Mouse (Mus musculus): Measurements from ENCODE around the gene Gm11444. TPM values are rescaled to one million over a fixed set of nuclear protein-coding genes. Genes with fewer than 3 reads are reported as not detected.
A peak's percentile ranks its signal among the peaks of the same experiment; 100 is the strongest.

Gm11444 gene
- total and polyA plus RNA-seq, 2 experiments from 2014 or later = not detected

DNA sequence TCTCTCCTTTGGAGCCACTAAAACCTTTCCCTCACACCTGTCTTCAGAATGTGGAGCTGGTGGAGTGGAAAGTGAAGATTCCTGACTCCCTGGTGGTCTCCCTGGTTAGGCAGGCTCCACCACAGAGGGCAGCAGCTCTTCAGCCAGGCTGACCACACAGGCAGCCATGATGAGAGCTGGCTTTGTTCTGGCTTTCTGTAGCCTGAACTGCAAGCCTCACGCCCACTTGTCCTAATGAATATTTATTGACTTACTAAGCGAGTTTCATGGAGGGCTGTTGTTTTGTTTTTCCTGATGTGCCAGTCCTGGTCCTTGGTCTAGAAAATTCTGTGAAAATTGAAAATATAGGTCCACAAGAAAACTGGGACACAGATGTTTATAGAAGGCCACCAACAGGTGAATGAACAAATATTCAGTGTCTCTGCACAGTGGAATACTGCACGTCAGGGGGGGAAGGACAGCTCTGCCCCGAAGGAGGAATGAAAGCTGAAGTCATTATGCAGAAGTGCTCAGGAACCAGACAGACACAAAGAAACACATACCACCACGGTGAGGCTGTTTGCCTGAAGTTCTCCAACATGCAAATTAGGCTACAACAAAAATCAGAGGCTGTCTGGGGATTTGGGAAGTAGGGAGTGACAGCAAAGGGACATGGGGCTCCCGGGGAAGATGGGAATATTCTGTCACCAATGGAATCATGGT is 8.0 kb upstream of the Gm11444 start:
- Histone ChIP-seq H3K36me3 (ENCODE audit: insufficient read depth) (no peaks in the 10 kb centered on the region), H3K9me3 (ENCODE audit: low read length) (no peaks in the 10 kb centered on the region), H3K4me3 (ENCODE audit: low read depth, low read length) (no peak overlapping the region), H3K27ac (ENCODE audit: low read depth, low read length) (no peak overlapping the region), H3K9ac (no peak overlapping the region), H3K4me2 (ENCODE audit: low read depth) (no peak overlapping the region), H3K27me3 (ENCODE audit: insufficient read depth, low read length) (no peaks in the 10 kb centered on the region), H3K4me1 (ENCODE audit: insufficient read depth) (no peaks in the 10 kb centered on the region)
- 5% methylated on average over 6 of the region's 6 CpGs for WGBS
- ATAC-seq (no peak), DNase-seq (no peak)
- TF ChIP-seq CTCF (IDR thresholded peaks at IDR 0.05; ENCODE audit: low read depth) = no peak

DNA sequence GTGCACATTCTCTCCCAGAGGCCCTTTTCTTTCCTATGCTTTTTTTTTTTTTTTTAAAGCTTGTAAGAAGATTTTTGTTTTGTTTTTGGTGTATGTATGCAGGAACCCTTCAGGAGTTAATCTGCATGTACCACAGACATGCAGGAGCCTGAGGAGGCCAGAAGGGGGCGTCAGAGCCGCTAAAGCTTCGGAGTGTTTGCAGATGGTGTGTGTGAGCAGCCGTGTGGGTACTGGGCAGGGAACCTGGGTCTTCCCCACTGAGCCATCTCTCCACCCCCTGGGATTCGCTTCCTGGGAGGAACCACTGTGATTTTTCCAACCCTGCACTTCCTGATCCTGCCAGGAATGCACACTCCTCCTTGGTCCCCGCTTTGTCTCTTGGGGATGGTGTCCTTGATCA is 625 bp upstream of the Gm11444 start:
- H3K9ac ChIP-seq = no peak overlapping the region
- ATAC-seq (no peak), DNase-seq (no peak)
- H3K4me2 ChIP-seq (ENCODE audit: low read depth) = no peak overlapping the region
- no peaks in the 10 kb centered on the region for H3K36me3 ChIP-seq (ENCODE audit: insufficient read depth)
- no peak overlapping the region for H3K27ac ChIP-seq (ENCODE audit: low read depth, low read length)
- peaks cover 14% of the 10 kb centered on the region for H3K27me3 ChIP-seq (ENCODE audit: insufficient read depth, low read length)
- no peak overlapping the region for H3K4me3 ChIP-seq (ENCODE audit: low read depth, low read length)
- TF ChIP-seq CTCF (IDR thresholded peaks at IDR 0.05; ENCODE audit: low read depth) = peak; percentile 39; the same call in 1 of the 2 replicates
- no peaks in the 10 kb centered on the region for H3K4me1 ChIP-seq (ENCODE audit: insufficient read depth)
- WGBS = 46% methylated on average over 6 of the region's 6 CpGs
- no peaks in the 10 kb centered on the region for H3K9me3 ChIP-seq (ENCODE audit: low read length)

DNA sequence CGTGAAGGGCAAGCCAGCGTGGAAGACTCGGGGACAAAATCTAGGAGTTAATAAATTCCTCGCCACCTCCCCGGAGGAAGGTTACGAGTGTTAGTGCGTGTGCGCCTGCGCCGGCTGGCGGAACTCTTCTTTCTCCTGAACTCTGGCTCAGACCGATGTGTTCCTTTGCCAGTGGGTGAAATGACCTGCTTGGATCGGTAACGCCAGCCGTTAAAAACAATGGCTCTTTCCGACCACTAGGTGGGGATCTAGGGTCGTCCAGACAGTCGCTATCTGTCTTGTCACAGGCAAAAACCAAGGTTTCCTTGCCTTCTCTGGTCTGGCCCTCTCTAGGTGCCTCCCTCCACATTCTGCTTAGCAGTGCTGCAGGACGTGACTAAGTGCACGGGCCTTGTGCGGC is 1.1 kb downstream of the Gm11444 start:
- no peak overlapping the region for H3K9ac ChIP-seq
- TF ChIP-seq CTCF (IDR thresholded peaks at IDR 0.05; ENCODE audit: low read depth) = peak; percentile 96
- H3K27ac ChIP-seq (ENCODE audit: low read depth, low read length) = no peak overlapping the region
- no peaks in the 10 kb centered on the region for H3K9me3 ChIP-seq (ENCODE audit: low read length)
- H3K27me3 ChIP-seq (ENCODE audit: insufficient read depth, low read length) = peaks cover 31% of the 10 kb centered on the region
- H3K4me3 ChIP-seq (ENCODE audit: low read depth, low read length) = peak overlapping the region; percentile 13
- H3K4me1 ChIP-seq (ENCODE audit: insufficient read depth) = peaks cover 2% of the 10 kb centered on the region; the same call in 1 of the 2 replicates
- H3K4me2 ChIP-seq (ENCODE audit: low read depth) = peak overlapping the region; percentile 44
- peak; percentile 83 for DNase-seq
- 2% methylated on average over 21 of the region's 21 CpGs for WGBS
- no peaks in the 10 kb centered on the region for H3K36me3 ChIP-seq (ENCODE audit: insufficient read depth)
- peak; percentile 81 for ATAC-seq

DNA sequence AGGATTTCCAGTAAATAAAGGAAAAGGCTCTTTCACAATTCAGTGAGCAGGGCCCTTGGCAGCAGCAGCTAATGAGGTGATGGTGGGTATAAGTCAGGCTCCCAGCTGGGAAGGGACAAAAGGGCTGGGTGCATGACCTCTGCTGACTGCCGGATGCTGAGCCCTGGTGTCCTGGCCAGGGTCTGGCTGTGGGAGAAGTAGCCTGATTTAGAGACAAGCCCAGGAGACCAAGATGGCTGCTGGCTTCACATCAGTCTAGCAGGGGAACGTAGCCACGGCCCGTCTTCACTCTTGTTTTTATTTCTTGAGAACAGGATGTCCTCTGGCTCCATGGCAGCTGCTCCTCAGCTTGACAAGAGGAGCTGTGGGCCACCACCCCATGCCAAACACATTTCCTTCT is 3.6 kb downstream of the Gm11444 start:
- H3K36me3 ChIP-seq (ENCODE audit: insufficient read depth) = no peaks in the 10 kb centered on the region
- peaks cover 4% of the 10 kb centered on the region; the same call in 1 of the 2 replicates for H3K4me1 ChIP-seq (ENCODE audit: insufficient read depth)
- ATAC-seq (no peak), DNase-seq (no peak)
- H3K9me3 ChIP-seq (ENCODE audit: low read length) = no peaks in the 10 kb centered on the region
- TF ChIP-seq CTCF (IDR thresholded peaks at IDR 0.05; ENCODE audit: low read depth) = no peak
- no peak overlapping the region for H3K4me3 ChIP-seq (ENCODE audit: low read depth, low read length)
- WGBS = 58% methylated on average over 4 of the region's 4 CpGs
- no peak overlapping the region for H3K9ac ChIP-seq
- H3K27me3 ChIP-seq (ENCODE audit: insufficient read depth, low read length) = peaks cover 57% of the 10 kb centered on the region
- H3K27ac ChIP-seq (ENCODE audit: low read depth, low read length) = no peak overlapping the region
- H3K4me2 ChIP-seq (ENCODE audit: low read depth) = no peak overlapping the region

DNA sequence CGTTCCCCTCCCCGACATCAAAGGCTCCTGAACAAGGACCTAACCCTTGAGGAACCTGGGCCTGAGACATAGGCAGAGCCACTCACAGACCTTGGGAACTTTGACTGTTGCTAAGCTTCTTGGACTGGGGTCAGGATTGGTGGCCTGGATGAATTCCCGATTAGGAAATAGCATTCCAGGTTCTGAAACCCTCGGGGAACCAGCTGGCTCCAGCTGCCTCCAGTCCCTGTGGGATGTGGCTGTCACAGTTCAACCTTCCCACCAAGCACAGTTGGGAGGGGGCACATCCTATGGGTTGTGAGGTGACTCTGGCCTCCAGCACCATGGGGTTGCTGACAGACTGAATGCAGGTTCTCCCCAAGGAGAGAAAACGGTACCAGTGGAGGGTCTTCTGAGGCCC is 4.2 kb downstream of the Gm11444 start:
- Histone ChIP-seq H3K4me1 (ENCODE audit: insufficient read depth) (peaks cover 4% of the 10 kb centered on the region; the same call in 1 of the 2 replicates), H3K36me3 (ENCODE audit: insufficient read depth) (no peaks in the 10 kb centered on the region), H3K9me3 (ENCODE audit: low read length) (no peaks in the 10 kb centered on the region), H3K4me2 (ENCODE audit: low read depth) (no peak overlapping the region), H3K4me3 (ENCODE audit: low read depth, low read length) (no peak overlapping the region), H3K27ac (ENCODE audit: low read depth, low read length) (no peak overlapping the region), H3K9ac (no peak overlapping the region), H3K27me3 (ENCODE audit: insufficient read depth, low read length) (peaks cover 62% of the 10 kb centered on the region)
- no peak for ATAC-seq
- DNase-seq = no peak
- TF ChIP-seq CTCF (IDR thresholded peaks at IDR 0.05; ENCODE audit: low read depth) = no peak
- 49% methylated on average over 5 of the region's 5 CpGs for WGBS

DNA sequence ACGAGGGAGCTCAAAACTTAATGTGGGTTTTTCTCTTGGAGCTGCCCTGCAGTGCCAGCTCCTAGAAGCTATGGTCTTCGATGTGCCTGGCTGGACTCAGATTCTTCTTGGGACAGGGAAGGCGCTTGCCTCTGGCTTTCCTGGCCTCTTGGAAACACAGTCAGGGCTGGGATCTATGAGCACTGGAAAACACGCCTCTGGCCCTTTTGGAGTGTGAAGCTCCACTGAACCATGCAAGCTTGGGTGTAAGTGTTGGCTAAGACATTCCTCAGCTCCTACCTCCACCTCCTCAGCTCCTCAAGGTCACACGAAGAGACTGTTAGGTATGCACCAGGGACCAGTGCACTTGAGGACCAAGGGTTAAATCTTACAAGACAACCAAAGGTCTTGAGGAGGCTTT is 5.2 kb downstream of the Gm11444 start:
- 36% methylated on average over 5 of the region's 5 CpGs for whole genome bisulfite sequencing
- no peak for ATAC-seq
- Histone ChIP-seq H3K4me2 (ENCODE audit: low read depth) (no peak overlapping the region), H3K9ac (no peak overlapping the region), H3K4me1 (ENCODE audit: insufficient read depth) (peaks cover 4% of the 10 kb centered on the region; the same call in 1 of the 2 replicates), H3K36me3 (ENCODE audit: insufficient read depth) (no peaks in the 10 kb centered on the region), H3K27ac (ENCODE audit: low read depth, low read length) (no peak overlapping the region), H3K9me3 (ENCODE audit: low read length) (no peaks in the 10 kb centered on the region), H3K27me3 (ENCODE audit: insufficient read depth, low read length) (peaks cover 71% of the 10 kb centered on the region), H3K4me3 (ENCODE audit: low read depth, low read length) (no peak overlapping the region)
- no peak for TF ChIP-seq CTCF (IDR thresholded peaks at IDR 0.05; ENCODE audit: low read depth)
- no peak for DNase-seq

DNA sequence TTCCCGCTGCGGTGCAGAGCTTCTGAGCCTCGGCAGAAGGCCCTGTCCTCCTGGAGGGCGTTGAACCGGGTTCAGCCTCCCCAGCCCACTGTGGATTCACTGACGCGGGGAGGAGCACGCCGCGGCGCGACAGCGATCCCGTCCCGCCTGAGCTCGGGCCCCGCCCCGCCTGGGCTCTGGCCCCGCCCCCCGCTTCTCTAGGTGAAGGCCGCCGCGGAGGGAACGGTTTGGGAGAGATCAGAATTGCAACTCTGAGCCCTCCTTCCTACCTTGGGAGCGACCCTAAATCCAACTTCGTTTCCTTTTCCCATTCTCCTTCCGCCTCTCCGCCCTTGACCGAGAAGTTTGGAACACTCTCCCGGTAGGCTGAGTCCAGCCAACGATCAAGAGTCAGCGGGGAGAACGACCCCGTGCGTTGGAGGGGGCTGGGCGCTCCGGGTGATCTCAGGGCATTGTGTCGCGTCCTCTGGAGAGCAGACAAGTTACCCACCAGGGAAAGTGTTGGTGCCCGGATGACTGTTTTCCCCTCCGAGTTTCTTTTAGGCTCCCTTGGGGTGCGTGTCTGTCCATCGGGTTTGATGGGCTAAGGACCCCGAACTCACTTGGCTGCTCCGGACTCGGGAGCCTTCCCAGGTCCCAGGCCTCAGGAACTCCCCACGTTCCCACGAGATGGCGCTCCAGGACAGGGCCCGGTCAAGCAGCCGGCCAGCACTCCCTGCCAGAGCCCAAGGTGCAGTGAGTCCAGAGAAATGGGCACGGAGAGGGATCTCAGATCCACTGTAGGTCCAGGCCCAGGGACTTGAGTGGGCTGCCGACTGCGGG is 5.8 kb downstream of the Gm11444 start:
- TF ChIP-seq CTCF (IDR thresholded peaks at IDR 0.05; ENCODE audit: low read depth) = peak; percentile 84
- peak overlapping the region; percentile 61 for H3K4me2 ChIP-seq (ENCODE audit: low read depth)
- H3K4me1 ChIP-seq (ENCODE audit: insufficient read depth) = peaks cover 4% of the 10 kb centered on the region; the same call in 1 of the 2 replicates
- no peaks in the 10 kb centered on the region for H3K9me3 ChIP-seq (ENCODE audit: low read length)
- no peak overlapping the region for H3K27ac ChIP-seq (ENCODE audit: low read depth, low read length)
- peaks cover 78% of the 10 kb centered on the region for H3K27me3 ChIP-seq (ENCODE audit: insufficient read depth, low read length)
- DNase-seq (peak; percentile 76), ATAC-seq (peak; percentile 42; the same call in 1 of the 2 replicates)
- H3K9ac ChIP-seq = 0 out of 2 replicates have a peak overlapping the region, but pooled peaks have one; percentile 14
- WGBS = 2% methylated on average over 53 of the region's 54 CpGs
- H3K36me3 ChIP-seq (ENCODE audit: insufficient read depth) = no peaks in the 10 kb centered on the region
- peak overlapping the region; percentile 25 for H3K4me3 ChIP-seq (ENCODE audit: low read depth, low read length)
